Mouse (Mus musculus) heart, embryonic 14.5 days (tissue): ENCODE data around the gene Gm973. TPM values are rescaled to one million over a fixed set of nuclear protein-coding genes. Genes with fewer than 3 reads are reported as not detected.

Experiments used
- ATAC-seq: fragments of 200-750 bp; cut with Nextera tagmentation; 2 replicates; pipeline ENCODE4 v1.8.0; 2017; ENCODE audit warnings: low read depth, moderate TSS enrichment; ENCODE audit not compliant: insufficient number of reproducible peaks, insufficient read depth, low FRiP score
- H3K27ac ChIP-seq, 2 experiments: fragments of 200-500 bp in 1 of 2; fragments of 300-500 bp in 1 of 2; sonication (generic) in 1 of 2; replicated peaks in 1 of 2; 2 replicates each; pipeline ENCODE4 v1.5.1; 2012 to 2014; ENCODE audit warnings: low read depth in 2 of 2, low read length in 2 of 2, control low read depth in 1 of 2, mild to moderate bottlenecking in 1 of 2, mixed read lengths in 1 of 2; ENCODE audit not compliant: control insufficient read depth in 1 of 2, insufficient read depth in 1 of 2
- H3K27me3 ChIP-seq: fragments of 300-500 bp; sonication (generic); 2 replicates; pipeline ENCODE4 v1.6.1; 2014; ENCODE audit warnings: mild to moderate bottlenecking, low read length, control low read depth; ENCODE audit not compliant: control insufficient read depth, insufficient read depth
- H3K36me3 ChIP-seq: fragments of 300-500 bp; sonication (generic); 2 replicates; pipeline ENCODE4 v1.6.1; 2014; ENCODE audit warnings: mild to moderate bottlenecking, control low read depth, low read length, mixed read lengths; ENCODE audit not compliant: control insufficient read depth, insufficient read depth
- H3K4me1 ChIP-seq, 2 experiments: fragments of 200-500 bp in 1 of 2; fragments of 300-500 bp in 1 of 2; sonication (generic) in 1 of 2; 2 replicates each; pipeline ENCODE4 v1.6.1; 2012 to 2014; ENCODE audit warnings: low read length in 2 of 2, control low read depth in 1 of 2, mixed read lengths in 1 of 2; ENCODE audit not compliant: control insufficient read depth in 2 of 2, insufficient read depth in 2 of 2
- H3K4me2 ChIP-seq: fragments of 300-500 bp; sonication (generic); 2 replicates; pipeline ENCODE4 v1.6.1; 2014; ENCODE audit warnings: mild to moderate bottlenecking, low read length
- H3K4me3 ChIP-seq, 2 experiments: fragments of 200-500 bp in 1 of 2; fragments of 300-500 bp in 1 of 2; sonication (generic) in 1 of 2; 2 replicates each; pipeline ENCODE4 v1.5.1; 2012 to 2014; ENCODE audit warnings: low read length in 2 of 2, mild to moderate bottlenecking in 2 of 2, control low read depth in 1 of 2, low read depth in 1 of 2, moderate library complexity in 1 of 2; ENCODE audit not compliant: control insufficient read depth in 1 of 2, insufficient read depth in 1 of 2
- H3K9ac ChIP-seq: fragments of 300-500 bp; sonication (generic); 2 replicates; pipeline ENCODE4 v1.6.1; 2014; ENCODE audit warnings: mild to moderate bottlenecking, low read length
- H3K9me3 ChIP-seq: fragments of 300-500 bp; sonication (generic); 2 replicates; pipeline ENCODE4 v1.6.1; 2016; ENCODE audit warnings: low read length, control low read depth; ENCODE audit not compliant: control insufficient read depth
- WGBS: fragments of 180-500 bp; shearing (Covaris S2); extraction: QIAGEN DNeasy Blood & Tissue Kit; methylation state at CpG from one replicate; pipeline ENCODE4 v1.1.7; 2014; 5-methylcytosine and 5-hydroxymethylcytosine counted together
- polyA plus RNA-seq: library from polyadenylated mRNA; unstranded; fragments of >200 nt; fragmentation: Nextera tagmentation; extraction: Ambion mirVana; gene quantifications from 2 replicates; pipeline ENCODE4 v1.2.1, GENCODE M21; 2014

Gm973 gene
- polyA plus RNA-seq, 1 experiment from 2014 or later = not detected

DNA sequence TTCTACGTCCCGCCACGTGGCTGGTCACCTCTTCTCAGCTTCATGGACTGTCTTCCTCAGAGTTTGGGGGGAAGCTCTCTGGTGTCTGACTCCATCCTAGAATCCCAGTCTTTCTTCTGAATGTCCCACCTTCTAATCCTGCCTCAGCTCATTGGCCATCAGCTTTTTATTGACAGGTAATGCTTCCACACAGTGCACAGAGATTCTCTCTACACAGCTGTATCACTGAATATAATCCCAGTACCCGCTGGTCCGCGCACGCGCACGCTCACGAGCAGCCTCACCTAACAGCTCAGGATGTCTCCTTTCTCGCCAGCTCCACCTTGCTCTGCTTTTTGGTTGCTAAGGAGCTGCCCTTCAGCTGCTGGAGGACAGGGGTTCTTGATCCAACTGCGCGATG lies 90.4 kb downstream of the Gm973 start:
- 83% methylated on average over 13 of the region's 13 CpGs for WGBS
- peaks cover 0 to 2% of the 10 kb centered on the region in 2 experiments; a peak in 1 of 4 replicates for H3K4me1 ChIP-seq
- H3K4me2 ChIP-seq = no peak overlapping the region
- no peaks in the 10 kb centered on the region for H3K9me3 ChIP-seq
- no peak overlapping the region for H3K9ac ChIP-seq
- H3K27ac ChIP-seq = no peak overlapping the region
- H3K36me3 ChIP-seq = no peaks in the 10 kb centered on the region
- ATAC-seq = no peak
- no peak overlapping the region for H3K4me3 ChIP-seq
- H3K27me3 ChIP-seq = no peaks in the 10 kb centered on the region

- H3K27ac ChIP-seq = no peak overlapping the region
- peaks cover 0 to 2% of the 10 kb centered on the region in 2 experiments; a peak in 1 of 4 replicates for H3K4me1 ChIP-seq
- H3K4me3 ChIP-seq = no peak overlapping the region
- no peaks in the 10 kb centered on the region for H3K9me3 ChIP-seq
- H3K27me3 ChIP-seq = no peaks in the 10 kb centered on the region
- 40% methylated on average over 7 of the region's 7 CpGs for WGBS
- ATAC-seq = no peak
- H3K36me3 ChIP-seq = no peaks in the 10 kb centered on the region
- no peak overlapping the region for H3K4me2 ChIP-seq
- no peak overlapping the region for H3K9ac ChIP-seq
Observed at GRCm38 (mm10) chr1:59607071-59607470, 91.0 kb downstream of the Gm973 start.

GRCm38 (mm10) chr1:59608125-59608762 lies 92.2 kb downstream of the Gm973 start:
- Histone ChIP-seq H3K4me1 (peaks cover 0 to 2% of the 10 kb centered on the region in 2 experiments; a peak in 1 of 4 replicates), H3K9me3 (no peaks in the 10 kb centered on the region), H3K36me3 (no peaks in the 10 kb centered on the region), H3K27me3 (no peaks in the 10 kb centered on the region), H3K4me3 (no peak overlapping the region), H3K9ac (no peak overlapping the region), H3K27ac (no peak overlapping the region), H3K4me2 (no peak overlapping the region)
- no peak for ATAC-seq
- WGBS = 86% methylated on average over 7 of the region's 7 CpGs

- Histone ChIP-seq H3K4me3 (no peak overlapping the region), H3K4me2 (no peak overlapping the region), H3K9ac (no peak overlapping the region), H3K27me3 (no peaks in the 10 kb centered on the region), H3K4me1 (peaks cover 0 to under 1% of the 10 kb centered on the region in 2 experiments; a peak in 1 of 4 replicates), H3K27ac (no peak overlapping the region), H3K36me3 (no peaks in the 10 kb centered on the region), H3K9me3 (no peaks in the 10 kb centered on the region)
- WGBS = 66% methylated on average over 5 of the region's 5 CpGs
- no peak for ATAC-seq
Observed at GRCm38 (mm10) chr1:59608920-59609319, 92.9 kb downstream of the Gm973 start.

GRCm38 (mm10) chr1:59609458-59609857 lies 93.4 kb downstream of the Gm973 start:
- no peak overlapping the region for H3K4me2 ChIP-seq
- no peak overlapping the region for H3K4me3 ChIP-seq
- WGBS = 78% methylated on average over 4 of the region's 4 CpGs
- H3K36me3 ChIP-seq = no peaks in the 10 kb centered on the region
- H3K27ac ChIP-seq = peak overlapping the region; percentile 40 to 45; a peak in 3 of 4 replicates
- no peaks in the 10 kb centered on the region for H3K9me3 ChIP-seq
- H3K4me1 ChIP-seq = no peaks in the 10 kb centered on the region
- no peaks in the 10 kb centered on the region for H3K27me3 ChIP-seq
- H3K9ac ChIP-seq = no peak overlapping the region
- no peak for ATAC-seq

- no peak for ATAC-seq
- H3K27me3 ChIP-seq = no peaks in the 10 kb centered on the region
- H3K4me2 ChIP-seq = no peak overlapping the region
- H3K9ac ChIP-seq = no peak overlapping the region
- H3K36me3 ChIP-seq = no peaks in the 10 kb centered on the region
- no peaks in the 10 kb centered on the region for H3K9me3 ChIP-seq
- WGBS = 54% methylated on average over 10 of the region's 10 CpGs
- no peaks in the 10 kb centered on the region for H3K4me1 ChIP-seq
- no peak overlapping the region for H3K4me3 ChIP-seq
- H3K27ac ChIP-seq = peak overlapping the region; percentile 40 to 45; a peak in 3 of 4 replicates
Observed at GRCm38 (mm10) chr1:59609896-59610295, 93.8 kb downstream of the Gm973 start.

DNA sequence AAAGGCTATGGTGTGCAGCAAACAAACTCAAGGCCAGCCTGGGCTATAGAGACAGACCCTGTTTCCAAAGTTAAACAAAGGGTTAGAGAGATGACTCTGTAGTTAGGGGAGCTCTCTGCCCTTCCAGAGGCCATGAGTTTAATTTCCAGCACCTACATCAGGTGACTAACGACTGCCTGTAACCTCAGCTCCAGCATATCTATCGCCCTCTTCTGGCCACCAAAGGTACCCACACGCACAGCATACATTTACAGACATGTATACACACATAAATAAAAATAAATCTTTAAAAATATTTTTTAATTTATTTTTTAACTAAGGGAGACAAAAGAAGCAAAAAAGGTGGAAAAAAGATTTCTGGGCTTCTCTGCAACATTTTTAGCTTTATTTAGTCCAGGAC lies 94.9 kb downstream of the Gm973 start:
- Histone ChIP-seq H3K9me3 (no peaks in the 10 kb centered on the region), H3K4me1 (no peaks in the 10 kb centered on the region), H3K4me2 (no peak overlapping the region), H3K36me3 (no peaks in the 10 kb centered on the region), H3K9ac (no peak overlapping the region), H3K27ac (peak overlapping the region in 1 of 2 experiments; percentile 36; a peak in 1 of 4 replicates), H3K4me3 (no peak overlapping the region), H3K27me3 (no peaks in the 10 kb centered on the region)
- whole genome bisulfite sequencing = 92% methylated on average over 3 of the region's 3 CpGs
- no peak for ATAC-seq

- Histone ChIP-seq H3K27me3 (no peaks in the 10 kb centered on the region), H3K27ac (no peak overlapping the region), H3K36me3 (no peaks in the 10 kb centered on the region), H3K9me3 (no peaks in the 10 kb centered on the region), H3K4me3 (no peak overlapping the region), H3K9ac (no peak overlapping the region), H3K4me1 (no peaks in the 10 kb centered on the region), H3K4me2 (no peak overlapping the region)
- ATAC-seq = no peak
- 50% methylated on average over 6 of the region's 6 CpGs for WGBS
Observed at GRCm38 (mm10) chr1:59613795-59614194, 97.7 kb downstream of the Gm973 start.
